Mouse (Mus musculus): ENCODE measurements around the gene Commd9.

Commd9 gene

GRCm38 (mm10) chr2:101906379-101906690 is 20.3 kb downstream of the Commd9 start:
- in situ Hi-C loops (cut with MboI; ENCODE audit: unreplicated experiment in 2 of 2), result loop anchor here (5.0 to 25.0 kb wide), 7 partner anchors 202 to 1438 kb away; no protein-coding TSS in a partner anchor

GRCm38 (mm10) chr2:101907386-101908022 is 21.5 kb downstream of the Commd9 start:
- in situ Hi-C loops (cut with MboI; ENCODE audit: unreplicated experiment in 2 of 2), result loop anchor here (5.0 to 25.0 kb wide), 7 partner anchors 203 to 1437 kb away; no protein-coding TSS in a partner anchor

- in situ Hi-C loops (cut with MboI; ENCODE audit: unreplicated experiment in 2 of 2), result loop anchor here (5.0 to 25.0 kb wide), 7 partner anchors 204 to 1436 kb away; no protein-coding TSS in a partner anchor
These were observed 22.7 kb downstream of the Commd9 start for GRCm38 (mm10) chr2:101908773-101909172.

GRCm38 (mm10) chr2:101909326-101910080 is 23.5 kb downstream of the Commd9 start:
- in situ Hi-C loops (cut with MboI; ENCODE audit: unreplicated experiment in 2 of 2), result loop anchor here (5.0 to 25.0 kb wide), 9 partner anchors 105 to 1435 kb away; no protein-coding TSS in a partner anchor

GRCm38 (mm10) chr2:101918518-101918917 is 32.5 kb downstream of the Commd9 start:
- in situ Hi-C loops (cut with MboI; ENCODE audit: unreplicated experiment in 2 of 2), result loop anchor here in 1 of 2 experiments (10.0 to 25.0 kb wide), 2 partner anchors 96 to 369 kb away; no protein-coding TSS in a partner anchor

- in situ Hi-C loops (cut with MboI; ENCODE audit: unreplicated experiment in 2 of 2), result loop anchor here in 1 of 2 experiments (25.0 kb wide), 1 partner anchor 367 kb away; no protein-coding TSS in a partner anchor
These were observed 34.1 kb downstream of the Commd9 start for GRCm38 (mm10) chr2:101920136-101920554.

GRCm38 (mm10) chr2:101922302-101922701 is 36.3 kb downstream of the Commd9 start:
- in situ Hi-C loops (cut with MboI; ENCODE audit: unreplicated experiment in 2 of 2), result loop anchor here in 1 of 2 experiments (25.0 kb wide), 1 partner anchor 365 kb away; no protein-coding TSS in a partner anchor

GRCm38 (mm10) chr2:101923181-101923580 is 37.1 kb downstream of the Commd9 start:
- in situ Hi-C loops (cut with MboI; ENCODE audit: unreplicated experiment in 2 of 2), result loop anchor here in 1 of 2 experiments (25.0 kb wide), 1 partner anchor 364 kb away; no protein-coding TSS in a partner anchor

GRCm38 (mm10) chr2:101925183-101925582 is 39.1 kb downstream of the Commd9 start:
- in situ Hi-C loops (cut with MboI; ENCODE audit: unreplicated experiment in 2 of 2), result no loop called here

- in situ Hi-C loops (cut with MboI; ENCODE audit: unreplicated experiment in 2 of 2), result no loop called here
These were observed 39.6 kb downstream of the Commd9 start for GRCm38 (mm10) chr2:101925591-101926188.

- in situ Hi-C loops (cut with MboI; ENCODE audit: unreplicated experiment in 2 of 2), result no loop called here
These were observed 46.3 kb downstream of the Commd9 start for GRCm38 (mm10) chr2:101932169-101932936.

GRCm38 (mm10) chr2:101933301-101933700 is 47.3 kb downstream of the Commd9 start:
- in situ Hi-C loops (cut with MboI; ENCODE audit: unreplicated experiment in 2 of 2), result no loop called here

- in situ Hi-C loops (cut with MboI; ENCODE audit: unreplicated experiment in 2 of 2), result no loop called here
These were observed 49.0 kb downstream of the Commd9 start for GRCm38 (mm10) chr2:101935006-101935405.

GRCm38 (mm10) chr2:101950716-101951520 is 64.9 kb downstream of the Commd9 start:
- in situ Hi-C loops (cut with MboI; ENCODE audit: unreplicated experiment in 2 of 2), result no loop called here
